15 mouse cellular contexts compared by ENCODE assay signal in the genomic region with DNA sequence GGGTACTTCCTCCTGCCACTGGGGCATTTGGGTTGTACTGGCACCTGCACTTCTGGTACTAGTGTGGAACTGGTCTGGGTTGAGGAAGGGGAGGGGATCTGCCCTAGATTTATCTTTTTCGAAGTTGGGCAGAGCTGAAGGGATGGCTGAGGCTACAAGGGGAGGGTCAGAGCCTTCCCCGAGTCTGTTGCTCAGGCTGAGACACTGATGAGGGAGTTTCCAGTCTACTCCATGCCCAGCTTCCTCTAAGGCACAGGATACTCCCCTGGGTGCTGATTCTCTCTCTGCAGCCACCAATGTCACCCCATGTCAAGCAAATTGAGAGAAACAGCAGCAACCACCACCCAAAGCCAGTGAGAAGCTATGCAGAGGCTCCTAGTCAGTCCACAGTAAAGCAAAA. TPM values are rescaled to one million over a fixed set of nuclear protein-coding genes. Genes with fewer than 3 reads are reported as not detected.
DNase-seq lines count a peak whose midpoint lies in the region; ATAC-seq and TF ChIP-seq lines count a peak whose summit lies in the region.
"Had no signal": no experiment of that assay in that cellular context is flagged by ENCODE, and none has a peak within 500 bp of the region (broad histone marks: within the 10 kb centered on the region; RNA-seq: fewer than 3 reads in every experiment).

No protein-coding gene starts in this region.

- no peak for DNase-seq in heart, adult 8-10 months (ENCODE audit: low spot score)
- DNase-seq in kidney, postnatal 0 days (ENCODE audit: low spot score), result no peak
- DNase-seq in stomach, postnatal 0 days (ENCODE audit: low spot score), result no peak
- DNase-seq: adrenal gland, postnatal 10 days; cerebellum, postnatal 36 days; thymus, adult 18-20 months had no signal

- peaks cover 16% of the 10 kb centered on the region for H3K4me1 ChIP-seq in heart, embryonic 13.5 days
- H3K4me1 ChIP-seq in kidney, postnatal 0 days (replicated peaks; ENCODE audit: insufficient read depth, low read length), result no peaks in the 10 kb centered on the region
- peaks cover 3% of the 10 kb centered on the region; the same call in 1 of the 2 replicates for H3K4me1 ChIP-seq in kidney, embryonic 14.5 days (ENCODE audit: control insufficient read depth, insufficient read depth, low read length)
- peaks cover 9% of the 10 kb centered on the region for H3K4me1 ChIP-seq in stomach, embryonic 15.5 days
- H3K4me1 ChIP-seq in stomach, postnatal 0 days (replicated peaks; ENCODE audit: control insufficient read depth, insufficient read depth), result no peaks in the 10 kb centered on the region

- H3K4me3 ChIP-seq in heart, embryonic 13.5 days, result no peak overlapping the region
- H3K4me3 ChIP-seq in kidney, postnatal 0 days (replicated peaks; ENCODE audit: low read depth, low read length), result no peak overlapping the region
- H3K4me3 ChIP-seq in kidney, embryonic 14.5 days (ENCODE audit: low read length), result no peak overlapping the region
- no peak overlapping the region for H3K4me3 ChIP-seq in stomach, embryonic 15.5 days (replicated peaks)
- H3K4me3 ChIP-seq in stomach, postnatal 0 days (ENCODE audit: low read depth, low read length), result no peak overlapping the region
- H3K4me3 ChIP-seq: embryonic facial prominence, embryonic 13.5 days; left cerebral cortex, adult 2 months; limb, embryonic 12.5 days had no signal

- 62% methylated on average over 2 of the region's 2 CpGs for WGBS in heart, embryonic 13.5 days
- 64% methylated on average over 2 of the region's 2 CpGs for WGBS in kidney, postnatal 0 days
- WGBS in kidney, embryonic 14.5 days, result 82% methylated on average over 2 of the region's 2 CpGs
- WGBS in stomach, embryonic 15.5 days, result 78% methylated on average over 2 of the region's 2 CpGs
- 63% methylated on average over 2 of the region's 2 CpGs for WGBS in stomach, postnatal 0 days

- H3K36me3 ChIP-seq in heart, embryonic 13.5 days, result peaks cover 3% of the 10 kb centered on the region; the same call in 1 of the 2 replicates
- no peaks in the 10 kb centered on the region for H3K36me3 ChIP-seq in kidney, postnatal 0 days (ENCODE audit: insufficient read depth, low read length)
- H3K36me3 ChIP-seq in kidney, embryonic 14.5 days (ENCODE audit: control insufficient read depth, insufficient read depth, low read length), result no peaks in the 10 kb centered on the region
- no peaks in the 10 kb centered on the region for H3K36me3 ChIP-seq in stomach, embryonic 15.5 days
- H3K36me3 ChIP-seq in stomach, postnatal 0 days (ENCODE audit: control insufficient read depth, insufficient read depth, low read length), result no peaks in the 10 kb centered on the region; the same call in 1 of the 2 replicates
- H3K36me3 ChIP-seq: embryonic facial prominence, embryonic 13.5 days; limb, embryonic 12.5 days had no signal

- no peak for TF ChIP-seq CTCF in kidney, postnatal 0 days (IDR thresholded peaks at IDR 0.05; ENCODE audit: low read depth)
- no peak for TF ChIP-seq CTCF in stomach, postnatal 0 days (IDR thresholded peaks at IDR 0.05; ENCODE audit: low read depth)

- H3K4me2 ChIP-seq in heart, embryonic 13.5 days, result peak overlapping the region; percentile 20; the same call in 1 of the 2 replicates
- H3K4me2 ChIP-seq in kidney, postnatal 0 days (ENCODE audit: low read length), result no peak overlapping the region
- H3K4me2 ChIP-seq in kidney, embryonic 14.5 days (replicated peaks; ENCODE audit: low read depth, low read length), result no peak overlapping the region; the same call in 1 of the 2 replicates
- no peak overlapping the region for H3K4me2 ChIP-seq in stomach, embryonic 15.5 days
- H3K4me2 ChIP-seq in stomach, postnatal 0 days (replicated peaks; ENCODE audit: low read depth), result no peak overlapping the region
- H3K4me2 ChIP-seq: embryonic facial prominence, embryonic 13.5 days; limb, embryonic 12.5 days had no signal

- H3K27ac ChIP-seq in heart, embryonic 13.5 days (replicated peaks), result peak overlapping the region; percentile 72
- peak overlapping the region; percentile 67; the same call in 1 of the 2 replicates for H3K27ac ChIP-seq in kidney, postnatal 0 days
- H3K27ac ChIP-seq in kidney, embryonic 14.5 days (ENCODE audit: low read depth, low read length), result no peak overlapping the region
- H3K27ac ChIP-seq in stomach, embryonic 15.5 days, result peak overlapping the region; percentile 10; the same call in 1 of the 2 replicates
- H3K27ac ChIP-seq in stomach, postnatal 0 days (replicated peaks), result no peak overlapping the region
- H3K27ac ChIP-seq: embryonic facial prominence, embryonic 13.5 days; limb, embryonic 12.5 days had no signal

- H3K9ac ChIP-seq in heart, embryonic 13.5 days, result no peak overlapping the region
- H3K9ac ChIP-seq in kidney, postnatal 0 days (ENCODE audit: low read depth, low read length), result no peak overlapping the region
- H3K9ac ChIP-seq in kidney, embryonic 14.5 days (ENCODE audit: low read depth, low read length), result no peak overlapping the region
- H3K9ac ChIP-seq in stomach, embryonic 15.5 days, result no peak overlapping the region
- no peak overlapping the region for H3K9ac ChIP-seq in stomach, postnatal 0 days (ENCODE audit: low read length)
- H3K9ac ChIP-seq: embryonic facial prominence, embryonic 13.5 days; limb, embryonic 12.5 days had no signal

- no peak for ATAC-seq in heart, embryonic 13.5 days (ENCODE audit: extremely low read depth, insufficient number of reproducible peaks, low FRiP score, low TSS enrichment)
- ATAC-seq in kidney, postnatal 0 days (replicated peaks; ENCODE audit: low FRiP score, low read depth), result no peak
- ATAC-seq in kidney, embryonic 14.5 days (ENCODE audit: low FRiP score, low TSS enrichment), result no peak
- ATAC-seq in stomach, embryonic 15.5 days (ENCODE audit: insufficient read depth, low FRiP score, low read depth), result no peak
- no peak for ATAC-seq in stomach, postnatal 0 days (ENCODE audit: low FRiP score, low TSS enrichment)
- no peak for ATAC-seq in inflammation-experienced regulatory T-cells, adult 6 months

- H3K9me3 ChIP-seq in heart, embryonic 13.5 days, result no peaks in the 10 kb centered on the region
- no peaks in the 10 kb centered on the region for H3K9me3 ChIP-seq in kidney, postnatal 0 days (replicated peaks; ENCODE audit: low read length)
- H3K9me3 ChIP-seq in kidney, embryonic 14.5 days (ENCODE audit: control insufficient read depth, low read length), result no peaks in the 10 kb centered on the region
- H3K9me3 ChIP-seq in stomach, embryonic 15.5 days, result no peaks in the 10 kb centered on the region
- H3K9me3 ChIP-seq in stomach, postnatal 0 days (ENCODE audit: control insufficient read depth, low read length), result no peaks in the 10 kb centered on the region
- H3K9me3 ChIP-seq: embryonic facial prominence, embryonic 13.5 days; limb, embryonic 12.5 days had no signal

- H3K27me3 ChIP-seq in heart, embryonic 13.5 days (replicated peaks), result peaks cover 24% of the 10 kb centered on the region
- H3K27me3 ChIP-seq in kidney, postnatal 0 days (ENCODE audit: insufficient read depth, low read length), result no peaks in the 10 kb centered on the region
- H3K27me3 ChIP-seq in kidney, embryonic 14.5 days (ENCODE audit: control insufficient read depth, insufficient read depth, low read length), result peaks cover 5% of the 10 kb centered on the region
- no peaks in the 10 kb centered on the region for H3K27me3 ChIP-seq in stomach, embryonic 15.5 days (replicated peaks)
- H3K27me3 ChIP-seq in stomach, postnatal 0 days (ENCODE audit: control insufficient read depth, insufficient read depth, low read length), result no peaks in the 10 kb centered on the region

- TF ChIP-seq EP300 in stomach, postnatal 0 days (optimal IDR thresholded peaks at IDR 0.05), result no peak

RNA-seq across cellular contexts. Expression of a gene that starts 10.4 kb away (rescaled TPM):
- 7.7 and 8.7 TPM in 2 replicates for polyA plus RNA-seq in heart, embryonic 13.5 days (2015; fragmentation: Nextera tagmentation; extraction: Ambion mirVana)
- 10 to 100 TPM; 12.1 to 18.7 (median 18.6) TPM for total RNA-seq in heart, adult 8-10 months (2022)
- 7.9 and 8.4 TPM in 2 replicates for polyA plus RNA-seq in kidney, postnatal 0 days (2015; fragmentation: Nextera tagmentation; extraction: Ambion mirVana)
- 4.9 and 8.3 TPM in 2 replicates for polyA plus RNA-seq in kidney, embryonic 14.5 days (2014; fragmentation: Nextera tagmentation; extraction: Ambion mirVana)
- polyA plus RNA-seq in stomach, embryonic 15.5 days (2015; fragmentation: Nextera tagmentation; extraction: Ambion mirVana), result 7.0 and 8.7 TPM in 2 replicates
- polyA plus RNA-seq in stomach, postnatal 0 days (2015; fragmentation: Nextera tagmentation; extraction: Ambion mirVana), result 3.7 TPM in 2 replicates
- not detected for polyA plus RNA-seq in inflammation-experienced regulatory T-cells, adult 6 months (2017; shearing (Covaris generic))
- total RNA-seq: granulocyte monocyte progenitor cell, adult 5-6 weeks; MEL had no signal

RNA-seq across cellular contexts. Expression of a gene that starts 15.0 kb away (rescaled TPM):
- polyA plus RNA-seq in heart, embryonic 13.5 days (2015; fragmentation: Nextera tagmentation; extraction: Ambion mirVana), result 0.35 and 0.78 TPM in 2 replicates
- total RNA-seq in heart, adult 8-10 months (2022), result 10 to 100 TPM in 1 of 4 experiments, 1 to 10 TPM in 3; 2.8 to 15.4 (median 5.2) TPM
- polyA plus RNA-seq in kidney, postnatal 0 days (2015; fragmentation: Nextera tagmentation; extraction: Ambion mirVana), result 0.64 and 0.83 TPM in 2 replicates
- polyA plus RNA-seq in kidney, embryonic 14.5 days (2014; fragmentation: Nextera tagmentation; extraction: Ambion mirVana), result 0.38 and 1.0 TPM in 2 replicates
- polyA plus RNA-seq in stomach, embryonic 15.5 days (2015; fragmentation: Nextera tagmentation; extraction: Ambion mirVana), result 1.6 TPM in 2 replicates
- polyA plus RNA-seq in stomach, postnatal 0 days (2015; fragmentation: Nextera tagmentation; extraction: Ambion mirVana), result 2.0 and 2.6 TPM in 2 replicates
- not detected for polyA plus RNA-seq in inflammation-experienced regulatory T-cells, adult 6 months (2017; shearing (Covaris generic))
- total RNA-seq: granulocyte monocyte progenitor cell, adult 5-6 weeks had no signal

RNA-seq across cellular contexts. Expression of a gene that starts 47.5 kb away (rescaled TPM):
- polyA plus RNA-seq in heart, embryonic 13.5 days (2015; fragmentation: Nextera tagmentation; extraction: Ambion mirVana), result 11.9 and 13.1 TPM in 2 replicates
- total RNA-seq in heart, adult 8-10 months (2022), result 10 to 100 TPM; 12.5 to 14.0 (median 13.6) TPM
- 13.4 and 15.0 TPM in 2 replicates for polyA plus RNA-seq in kidney, postnatal 0 days (2015; fragmentation: Nextera tagmentation; extraction: Ambion mirVana)
- polyA plus RNA-seq in kidney, embryonic 14.5 days (2014; fragmentation: Nextera tagmentation; extraction: Ambion mirVana), result 7.1 and 13.3 TPM in 2 replicates
- 16.4 and 18.0 TPM in 2 replicates for polyA plus RNA-seq in stomach, embryonic 15.5 days (2015; fragmentation: Nextera tagmentation; extraction: Ambion mirVana)
- polyA plus RNA-seq in stomach, postnatal 0 days (2015; fragmentation: Nextera tagmentation; extraction: Ambion mirVana), result 7.7 and 8.0 TPM in 2 replicates
- polyA plus RNA-seq in inflammation-experienced regulatory T-cells, adult 6 months (2017; shearing (Covaris generic)), result 1 to 10 TPM; 5.5 to 6.1 (median 5.9) TPM

Comparison
In these comparisons a context has a peak if more than half of its experiments do, and no peak if none do; other contexts are left out.
1. H3K27ac ChIP-seq: peak in heart, embryonic 13.5 days (single experiment), kidney, postnatal 0 days (single experiment) and stomach, embryonic 15.5 days (single experiment); none in kidney, embryonic 14.5 days (single experiment) and stomach, postnatal 0 days (single experiment).